Mouse (Mus musculus) hindlimb bud, embryonic 11.5 days (tissue): ENCODE results near the gene Trmt44.
A peak's percentile ranks its signal among the peaks of the same experiment; 100 is the strongest.

ENCODE experiments used
- DNase-seq: peaks from one replicate; pipeline ENCODE4 v3.0.0-alpha.2; 2012; ENCODE audit warnings: low read depth, low spot score; ENCODE audit errors: extremely low spot score

The Trmt44 gene

DNA sequence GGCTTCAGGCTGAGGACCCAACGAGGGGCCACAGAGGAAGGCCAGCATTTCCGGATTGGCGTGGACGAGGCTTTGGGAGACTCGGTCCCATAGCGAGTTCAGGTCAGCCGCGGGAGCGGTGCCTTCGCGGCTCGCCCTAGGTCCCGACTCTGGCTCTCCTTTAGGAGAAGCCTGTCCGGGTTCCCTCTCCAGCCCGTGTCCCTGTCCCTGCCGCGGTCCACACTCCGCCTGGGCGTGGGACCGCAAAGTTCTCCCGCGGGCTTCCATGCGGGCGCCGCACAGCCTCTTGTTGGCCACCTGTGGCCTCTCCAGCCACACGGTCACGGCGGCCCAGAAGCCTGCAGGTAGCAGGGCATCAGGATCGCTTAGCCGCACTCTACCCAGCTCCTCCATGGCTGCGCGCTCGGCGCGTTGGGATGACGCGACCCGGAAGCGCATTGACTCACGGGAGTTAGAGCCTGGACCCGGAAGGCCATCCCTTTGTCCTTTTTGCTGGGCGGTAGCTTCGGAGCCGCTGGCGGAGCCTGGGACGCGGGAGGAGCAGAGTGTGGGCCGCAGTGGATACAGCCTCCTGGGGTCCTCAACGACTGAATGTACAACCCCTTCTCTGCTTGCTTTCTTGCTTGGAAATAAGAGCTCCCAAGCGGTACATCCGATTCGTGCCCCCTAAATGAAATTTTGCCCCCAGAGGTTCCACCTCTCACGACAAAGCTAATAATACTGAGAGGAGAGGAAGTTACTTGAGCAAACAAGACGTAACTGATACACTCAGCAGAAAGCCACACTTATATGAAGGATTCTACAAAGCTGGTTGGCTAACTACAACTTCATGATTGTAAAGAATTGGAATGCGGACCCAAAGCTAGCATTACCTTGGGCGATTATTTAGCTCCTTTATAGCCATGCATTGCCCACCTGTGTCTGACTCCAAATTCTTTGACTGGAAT is at the start of gene Trmt44:
TSS of gene Trmt44 (minus strand) at position 418 of the 947 bp plus-strand sequence.
- DNase-seq, result peak; percentile 84

DNA sequence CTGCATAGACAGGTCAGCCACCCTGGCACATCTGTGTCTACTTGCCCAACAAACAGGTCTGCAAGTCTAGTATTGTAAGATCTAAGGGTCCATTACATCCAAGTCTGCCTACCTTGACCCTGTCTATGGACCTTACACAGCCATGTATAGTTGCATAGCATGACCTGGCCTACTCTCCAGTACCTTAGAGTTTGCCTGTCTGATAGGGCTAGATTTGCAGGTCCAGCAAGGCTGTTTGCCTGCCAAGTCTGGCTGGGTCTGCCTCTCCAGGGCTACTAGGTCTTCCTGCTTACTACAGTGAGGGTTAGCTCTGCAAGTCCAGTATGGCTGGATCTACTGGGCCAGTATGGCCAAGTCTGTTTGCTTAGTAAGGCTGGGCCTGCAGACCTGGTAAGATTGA is 49.0 kb upstream of the Trmt44 start:
- no peak for DNase-seq

DNA sequence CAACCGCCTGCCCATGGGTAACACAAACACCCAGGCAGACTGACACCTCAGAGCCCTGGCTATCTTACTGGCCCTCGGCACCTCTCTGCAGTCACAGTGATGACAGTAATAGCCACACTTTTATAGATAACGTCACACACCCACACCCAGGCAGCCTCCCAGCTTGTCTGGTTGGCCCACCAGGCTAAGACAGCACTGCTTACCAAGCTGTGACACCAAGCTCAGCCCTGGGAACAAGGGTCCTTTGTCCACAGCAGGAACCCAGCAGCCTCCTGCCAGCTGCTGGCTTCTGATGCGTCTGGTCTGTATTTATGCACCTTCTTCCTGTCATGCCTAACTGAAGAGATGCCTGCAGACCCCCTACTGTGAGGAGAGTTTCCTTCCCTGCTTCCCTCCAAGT is 46.2 kb upstream of the Trmt44 start:
- DNase-seq, result no peak

DNA sequence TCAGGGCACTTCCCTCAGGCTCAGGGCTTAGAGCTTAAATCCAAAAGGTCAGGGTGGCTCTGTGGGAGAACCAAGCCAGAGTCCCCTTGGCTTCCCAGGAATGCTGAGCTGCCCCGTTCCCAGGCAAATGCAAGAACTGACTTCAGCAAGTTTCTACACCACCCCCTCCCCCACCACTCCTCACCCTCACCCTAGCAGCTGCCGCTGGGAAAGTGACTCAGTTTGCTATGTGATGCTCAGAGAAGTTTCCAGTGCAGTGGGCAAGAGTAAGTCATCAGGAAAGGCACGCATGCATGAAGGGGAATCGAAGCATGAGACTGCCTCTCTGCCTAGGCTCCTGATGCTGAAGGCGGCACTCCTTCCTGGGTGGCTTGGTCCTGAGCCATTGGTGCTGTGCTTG is 42.1 kb upstream of the Trmt44 start:
- no peak for DNase-seq

DNA sequence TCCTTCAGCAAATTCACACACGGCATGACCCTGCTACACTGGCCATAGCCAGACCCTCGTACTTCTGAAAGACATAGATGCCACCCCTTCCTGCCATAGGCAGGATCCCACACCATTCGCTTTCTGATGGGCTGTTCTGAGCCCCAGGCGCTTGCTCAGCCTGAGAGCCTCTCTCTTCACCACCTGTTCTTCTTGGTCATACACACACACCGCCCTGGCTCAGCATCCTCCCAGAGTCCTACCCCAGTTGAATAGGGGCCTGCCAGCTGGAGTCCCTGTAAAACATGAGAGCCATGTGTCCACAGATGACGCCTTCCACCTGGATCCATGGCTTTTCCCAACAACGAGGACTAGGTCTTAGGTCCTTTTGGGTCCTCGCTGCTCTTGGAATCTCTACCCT is 37.9 kb upstream of the Trmt44 start:
- DNase-seq, result no peak

DNA sequence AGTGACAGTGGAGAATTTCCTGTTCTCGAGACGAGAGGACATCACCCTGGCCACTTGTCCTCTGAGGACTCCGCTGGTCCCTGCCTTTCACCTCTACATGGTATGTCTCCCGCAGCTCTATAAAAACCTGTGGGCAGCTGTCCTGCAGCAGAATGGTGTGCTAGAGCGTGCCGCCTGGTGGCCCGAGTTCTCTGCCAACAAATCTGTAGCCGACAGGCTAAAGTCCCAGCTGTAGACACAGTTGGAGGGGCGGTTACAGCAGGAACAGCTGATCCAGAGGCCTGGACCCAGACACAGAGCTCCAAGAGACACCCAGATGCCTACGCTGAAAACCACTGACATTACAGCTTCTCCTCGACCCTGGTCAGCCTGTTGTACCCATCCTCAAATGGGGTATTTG is 37.0 kb upstream of the Trmt44 start:
- DNase-seq, result no peak

DNA sequence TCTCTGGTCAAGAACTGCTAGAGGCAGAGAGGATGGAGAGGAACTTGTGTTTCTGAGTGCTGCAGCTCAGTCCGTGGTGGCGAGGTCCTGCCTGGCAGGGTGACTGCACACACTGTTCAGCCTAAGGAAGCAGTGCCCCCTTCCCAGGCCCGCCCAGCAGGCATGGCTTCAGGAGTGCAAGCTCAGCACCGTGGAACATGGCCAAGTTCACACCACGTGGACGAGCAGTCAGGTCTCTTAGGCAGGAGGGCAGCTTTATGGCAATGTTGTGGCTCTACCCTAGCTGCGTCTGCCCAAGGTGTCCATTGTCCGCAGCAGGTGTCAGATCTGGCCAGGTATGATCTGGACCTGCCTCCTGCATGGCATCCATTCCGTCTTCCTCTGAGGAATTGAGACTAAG is 36.3 kb upstream of the Trmt44 start:
- no peak for DNase-seq

DNA sequence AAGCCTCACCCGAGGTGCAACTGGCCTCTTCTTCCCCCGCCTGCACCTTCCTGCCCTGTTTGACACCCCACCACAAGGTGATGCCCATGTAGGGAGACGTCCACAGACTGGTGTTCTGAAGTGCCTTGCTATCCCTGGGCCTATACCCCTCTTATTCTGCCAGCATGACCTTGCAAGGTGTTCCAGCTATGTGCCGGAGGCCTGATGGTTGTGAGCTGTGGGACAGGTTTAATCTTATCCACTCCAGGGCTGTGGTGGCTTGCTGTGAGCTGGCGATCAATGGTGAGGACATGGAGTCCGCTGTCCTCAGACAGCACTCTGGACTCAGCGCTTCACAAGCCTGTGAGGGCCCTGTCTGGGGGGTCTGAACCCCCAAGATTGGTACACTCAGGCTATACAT is 35.5 kb upstream of the Trmt44 start:
- DNase-seq, result no peak

DNA sequence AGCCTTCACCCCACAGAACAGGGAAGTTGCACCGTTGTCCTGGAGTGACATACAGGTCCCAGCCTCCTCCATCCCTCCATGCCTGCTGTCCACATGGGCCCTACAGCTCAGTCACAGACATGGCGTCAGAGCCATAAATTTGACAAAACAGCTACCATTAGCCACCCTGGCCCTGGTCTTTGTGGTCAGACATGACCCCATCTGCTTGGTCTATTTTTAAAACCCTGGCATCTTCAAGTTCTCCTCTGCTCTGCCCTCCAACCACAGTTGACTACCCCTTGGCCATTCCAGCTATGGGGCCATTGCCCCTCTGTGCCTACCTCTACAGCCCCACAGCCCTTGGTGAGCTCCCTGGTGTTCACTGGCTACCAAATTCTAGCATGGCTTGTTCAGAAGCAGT is 35.1 kb upstream of the Trmt44 start:
- no peak for DNase-seq

DNA sequence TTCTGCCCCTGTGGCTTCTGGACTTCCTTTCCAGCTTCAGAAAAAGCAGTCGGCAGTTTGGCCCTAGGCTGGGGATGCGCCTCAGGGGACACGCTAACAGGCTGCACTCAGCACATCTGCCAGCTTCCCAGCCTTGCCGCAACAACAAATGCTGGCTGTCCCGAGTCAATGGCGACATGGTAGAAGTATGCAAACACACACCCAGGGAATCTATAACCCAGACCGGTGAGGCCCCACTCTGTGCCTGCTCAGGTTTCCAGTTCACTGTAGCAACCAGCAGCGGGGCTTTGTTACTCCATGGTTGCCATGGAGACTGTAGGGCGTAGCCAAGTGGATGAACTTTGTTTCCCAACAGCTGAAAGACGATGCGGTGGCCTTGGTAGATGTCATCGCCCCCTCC is 34.5 kb upstream of the Trmt44 start:
- peak; percentile 18 for DNase-seq

DNA sequence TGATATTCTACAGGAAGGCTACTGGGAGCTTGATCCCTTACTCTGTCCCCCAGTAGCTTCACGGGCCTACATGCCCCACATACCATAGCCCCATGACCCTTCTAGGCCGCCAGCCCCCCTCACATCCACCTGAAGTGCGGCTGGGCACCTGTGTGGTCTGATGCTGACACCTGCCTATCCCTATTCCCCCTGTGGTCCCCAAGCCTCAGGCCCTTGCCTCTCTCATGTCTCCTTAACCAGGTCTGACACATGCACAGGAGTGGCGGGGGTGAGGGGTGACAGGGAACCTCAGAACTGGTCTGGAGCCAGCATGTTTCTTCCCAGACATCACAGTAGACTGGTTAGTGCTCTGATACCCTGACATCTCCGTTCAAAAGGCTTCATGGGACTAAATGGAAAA is 33.7 kb upstream of the Trmt44 start:
- DNase-seq, result no peak

DNA sequence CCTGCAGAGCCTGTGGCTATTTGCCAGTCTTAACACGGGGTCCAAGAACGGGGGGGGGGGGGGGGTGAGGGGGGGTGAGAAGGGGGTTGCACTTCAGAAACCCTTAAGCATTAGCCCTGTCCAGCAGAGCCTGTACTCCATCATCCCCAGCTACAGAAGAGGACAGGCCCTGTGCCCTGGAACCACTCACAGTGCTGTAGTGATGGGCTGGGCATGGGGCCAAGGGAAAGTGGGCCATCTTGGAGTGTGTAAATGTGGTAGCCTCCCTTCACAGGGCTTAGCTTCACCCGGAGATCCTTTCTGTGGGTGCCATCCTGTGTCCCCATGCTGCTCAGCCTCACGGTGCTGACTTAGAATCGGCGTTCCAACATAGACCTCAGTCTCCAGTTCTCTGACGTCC is 32.9 kb upstream of the Trmt44 start:
- no peak for DNase-seq

DNA sequence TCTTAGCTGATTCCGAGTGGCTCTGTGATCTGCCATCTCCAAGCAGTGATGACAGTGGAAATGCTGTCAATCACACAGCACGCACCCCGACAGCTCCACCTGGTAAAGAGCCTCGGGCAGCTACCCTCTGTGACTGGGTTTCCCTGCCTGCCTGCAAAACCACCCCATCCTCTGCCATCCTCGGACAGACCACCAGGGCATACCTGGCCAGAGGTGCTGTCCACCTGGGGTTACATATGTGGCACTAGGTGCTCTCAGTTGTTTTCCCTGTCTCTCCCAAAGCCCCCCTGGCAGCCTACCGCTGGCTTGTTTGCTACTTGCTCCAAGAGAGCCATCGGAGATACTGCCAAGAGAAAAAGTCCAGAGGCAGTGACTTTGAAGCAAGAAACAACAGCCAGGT is 31.9 kb upstream of the Trmt44 start:
- no peak for DNase-seq

DNA sequence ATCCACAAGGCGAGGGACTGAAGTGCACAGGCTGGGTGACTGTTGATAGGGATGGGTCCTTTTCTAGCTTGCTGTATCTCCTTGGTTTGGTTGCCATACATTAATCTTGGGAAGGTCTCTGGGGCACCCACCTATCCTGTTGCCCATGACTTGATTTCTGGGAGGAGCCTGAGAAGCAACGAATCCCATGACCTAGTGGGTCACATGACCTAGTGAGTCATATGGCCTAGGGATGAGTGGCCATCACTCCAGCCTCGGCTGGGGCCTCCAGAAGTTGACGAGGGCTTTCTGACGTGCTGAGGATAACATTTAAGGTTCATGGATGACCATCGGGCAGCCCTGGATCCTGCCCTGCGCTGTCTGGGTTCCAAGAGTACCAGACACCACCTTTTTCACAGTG is 30.5 kb upstream of the Trmt44 start:
- DNase-seq, result no peak

DNA sequence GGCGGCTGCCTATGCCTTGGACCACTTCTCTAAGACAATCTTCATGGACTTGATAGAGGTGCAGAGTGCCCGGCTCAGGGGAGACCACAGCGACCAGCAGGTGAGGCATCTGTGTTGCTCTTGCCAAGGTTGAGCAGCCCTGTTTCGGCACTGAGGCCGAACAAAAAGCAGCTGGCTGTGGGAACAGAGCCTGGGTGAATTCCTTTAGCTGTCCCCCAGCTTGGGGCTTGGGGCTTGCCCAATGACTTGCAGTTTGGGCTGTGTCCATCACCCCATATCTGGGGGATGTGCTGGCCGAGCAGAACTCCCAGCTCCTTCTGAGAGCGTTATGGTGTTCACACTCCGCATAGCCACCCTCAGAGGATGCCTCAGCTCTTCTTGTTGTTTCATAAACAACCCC is 26.7 kb upstream of the Trmt44 start:
- DNase-seq, result no peak

DNA sequence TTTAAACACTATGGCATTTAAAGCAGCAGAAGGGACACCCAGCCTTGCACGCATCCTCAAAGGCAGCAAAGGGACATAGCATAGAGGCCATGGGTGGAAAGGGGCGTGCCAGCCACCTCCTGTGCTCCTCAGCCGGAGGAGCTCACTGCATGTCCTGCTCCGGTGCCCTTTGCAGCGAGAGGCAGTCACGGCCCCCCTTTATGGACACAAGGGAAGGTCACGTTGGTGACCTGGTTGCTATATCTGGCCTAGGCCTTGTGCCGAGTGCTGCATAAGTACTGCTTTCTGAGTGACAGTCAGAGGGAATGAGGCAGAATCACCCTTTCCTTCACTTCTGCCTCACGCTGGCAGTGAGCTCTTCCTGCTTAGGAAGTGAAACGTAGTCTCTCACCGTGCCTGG is 25.4 kb upstream of the Trmt44 start:
- DNase-seq, result no peak

DNA sequence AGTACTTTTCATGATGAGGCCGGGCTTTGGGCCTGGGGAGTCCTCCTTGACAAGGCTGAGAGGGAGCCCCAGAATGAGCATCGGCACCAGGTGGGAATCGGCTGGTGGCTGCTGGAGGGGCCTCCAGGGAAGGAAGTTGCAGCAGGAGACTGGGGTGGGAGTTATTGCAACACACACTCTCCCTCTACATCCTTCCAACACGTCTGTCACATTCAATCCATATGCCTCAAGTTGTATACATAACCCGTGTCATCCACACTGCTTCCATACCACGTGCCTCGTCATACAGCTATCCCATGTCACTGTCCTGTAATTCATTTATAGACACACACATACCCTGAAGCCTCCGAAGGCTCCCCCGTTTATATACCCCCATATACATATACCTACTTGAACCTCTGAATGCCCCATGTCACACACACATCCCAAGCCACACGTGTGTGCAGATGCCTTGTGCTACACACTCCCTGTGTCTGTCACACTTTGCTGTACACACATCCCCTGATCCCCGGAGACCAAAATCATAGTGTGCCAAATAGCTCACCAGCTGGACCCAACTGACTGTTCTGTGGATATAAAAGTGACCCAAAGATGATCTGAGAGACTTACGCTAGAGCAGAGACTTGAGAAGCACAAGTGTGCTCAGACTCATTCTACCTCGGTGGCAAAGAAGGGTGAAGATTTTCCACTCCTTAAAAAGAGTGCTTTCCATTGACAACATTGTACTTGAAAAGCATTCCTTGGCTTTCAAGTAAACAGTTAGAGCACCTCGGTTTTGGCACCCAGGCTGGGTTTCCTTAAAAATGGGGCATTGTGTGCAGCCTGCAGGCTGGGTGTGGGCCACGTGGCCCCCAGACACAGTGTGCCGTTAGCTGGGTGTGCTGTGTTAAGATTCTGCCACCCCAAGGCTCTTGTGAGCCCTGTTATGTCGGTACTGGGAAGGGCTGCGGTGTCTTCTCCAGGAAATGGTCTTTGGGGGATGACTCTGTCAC is 21.6 kb upstream of the Trmt44 start:
- no peak for DNase-seq

DNA sequence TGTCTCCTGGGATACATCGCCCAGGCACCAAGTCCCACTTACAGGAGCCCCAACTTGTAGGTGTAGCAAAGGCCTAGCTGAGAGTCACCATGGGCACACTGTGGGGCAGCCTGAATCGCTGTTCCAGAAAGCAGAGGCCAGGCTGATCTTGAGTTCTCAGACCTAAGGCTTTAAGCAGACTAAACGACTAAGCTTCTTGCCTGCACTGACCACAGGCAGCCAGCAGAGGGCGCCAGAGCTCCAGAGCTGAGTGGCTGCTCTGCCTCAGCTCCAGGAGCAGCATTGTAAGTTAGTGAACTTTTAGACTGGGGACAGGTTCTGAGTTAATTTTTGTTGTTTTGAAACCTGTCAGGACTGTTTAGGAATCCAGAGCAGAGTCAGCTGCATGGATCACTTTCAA is 20.8 kb upstream of the Trmt44 start:
- no peak for DNase-seq

DNA sequence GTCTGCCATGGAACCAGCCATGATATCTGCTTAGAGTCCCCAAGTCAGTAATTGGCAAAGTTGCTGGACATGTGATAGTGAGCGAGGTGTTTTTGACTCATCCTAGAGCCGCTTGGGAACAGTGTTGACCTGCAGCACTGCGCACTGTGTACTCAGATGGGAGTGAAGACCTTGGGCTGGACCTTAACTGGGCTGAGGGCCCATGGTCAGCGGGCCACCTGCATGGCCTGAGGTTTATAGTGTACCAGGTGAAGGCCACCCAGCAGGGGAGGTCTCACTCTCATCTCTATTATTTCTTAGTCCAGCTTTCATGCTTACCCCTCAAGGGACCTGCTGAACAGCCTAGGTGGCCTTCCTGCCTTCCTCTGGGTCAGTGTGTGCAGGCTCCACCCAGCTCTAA is 19.9 kb upstream of the Trmt44 start:
- DNase-seq, result no peak

DNA sequence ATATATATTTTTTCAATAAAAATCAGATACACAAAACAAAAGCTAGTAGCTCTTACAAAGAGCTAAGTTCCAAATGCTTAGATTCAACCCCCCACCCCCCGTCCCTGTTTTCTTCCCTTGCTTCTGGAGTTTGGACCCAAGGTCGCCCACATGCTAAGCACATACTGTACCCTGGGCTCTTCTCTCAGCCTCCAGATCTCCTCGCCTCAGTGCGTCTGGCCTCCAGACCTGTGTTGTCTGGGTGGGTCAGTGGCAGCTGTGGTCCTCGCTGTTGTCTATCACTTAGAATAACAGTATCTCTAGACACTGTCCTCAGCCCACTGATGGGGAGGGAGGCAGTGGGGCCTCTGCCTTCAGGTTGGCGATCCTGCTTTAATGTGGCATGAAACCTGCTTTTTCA is 18.4 kb upstream of the Trmt44 start:
- DNase-seq, result no peak

DNA sequence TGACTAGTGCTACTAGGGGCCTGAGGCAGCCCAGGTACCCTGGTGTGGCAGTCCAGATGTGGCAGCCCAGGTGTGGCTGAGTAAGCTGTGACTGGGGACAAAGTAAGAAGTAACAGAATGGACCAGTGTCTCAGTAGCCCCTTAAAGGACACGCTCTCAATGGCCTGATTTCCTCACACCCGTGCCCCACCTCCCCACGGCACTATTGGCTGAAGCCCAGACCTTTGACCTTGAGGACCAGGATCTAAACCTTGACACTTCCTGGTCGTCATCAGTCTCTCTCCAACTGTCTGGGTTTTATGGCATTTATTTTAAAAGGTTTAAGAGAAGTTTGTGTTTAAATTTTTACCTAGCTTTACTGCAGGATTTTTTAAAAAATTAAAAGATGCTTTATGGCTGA is 18.0 kb upstream of the Trmt44 start:
- no peak for DNase-seq
